Mouse (Mus musculus) embryonic facial prominence, embryonic 10.5 days (tissue): ENCODE data around the gene Casp2. TPM values are rescaled to one million over a fixed set of nuclear protein-coding genes. Genes with fewer than 3 reads are reported as not detected.

Experiments
- DNase-seq: peaks from one replicate; pipeline ENCODE4 v3.0.0-alpha.2; 2017; ENCODE audit warnings: low spot score
- H3K27ac ChIP-seq: fragments of 300-500 bp; sonication (generic); replicated peaks from 2 replicates; pipeline ENCODE4 v1.5.1; 2016; ENCODE audit warnings: mild to moderate bottlenecking
- H3K27me3 ChIP-seq: fragments of 300-500 bp; sonication (generic); replicated peaks from 2 replicates; pipeline ENCODE4 v1.6.1; 2016; ENCODE audit warnings: low read depth, mild to moderate bottlenecking; ENCODE audit not compliant: poor library complexity, severe bottlenecking
- H3K36me3 ChIP-seq: fragments of 300-500 bp; sonication (generic); replicated peaks from 2 replicates; pipeline ENCODE4 v1.6.1; 2016; ENCODE audit warnings: mild to moderate bottlenecking, moderate library complexity
- H3K4me1 ChIP-seq: fragments of 300-500 bp; sonication (generic); 2 replicates; pipeline ENCODE4 v1.6.1; 2016
- H3K4me3 ChIP-seq: fragments of 300-500 bp; sonication (generic); 2 replicates; pipeline ENCODE4 v1.5.1; 2016; ENCODE audit warnings: mild to moderate bottlenecking, moderate library complexity
- H3K9me3 ChIP-seq: fragments of 300-500 bp; sonication (generic); 2 replicates; pipeline ENCODE4 v1.6.1; 2016; ENCODE audit warnings: mild to moderate bottlenecking
- WGBS: fragments of 180-500 bp; shearing (Covaris S2); methylation state at CpG from one replicate; pipeline ENCODE4 v1.1.7; 2016; 5-methylcytosine and 5-hydroxymethylcytosine counted together
- polyA plus RNA-seq: library from polyadenylated mRNA; unstranded; fragments of >200 nt; fragmentation: Nextera tagmentation; extraction: Ambion mirVana; gene quantifications from 2 replicates; pipeline ENCODE4 v1.2.1, GENCODE M21; 2016

Casp2 gene
- polyA plus RNA-seq, 1 experiment from 2014 or later: 79.5 TPM

DNA sequence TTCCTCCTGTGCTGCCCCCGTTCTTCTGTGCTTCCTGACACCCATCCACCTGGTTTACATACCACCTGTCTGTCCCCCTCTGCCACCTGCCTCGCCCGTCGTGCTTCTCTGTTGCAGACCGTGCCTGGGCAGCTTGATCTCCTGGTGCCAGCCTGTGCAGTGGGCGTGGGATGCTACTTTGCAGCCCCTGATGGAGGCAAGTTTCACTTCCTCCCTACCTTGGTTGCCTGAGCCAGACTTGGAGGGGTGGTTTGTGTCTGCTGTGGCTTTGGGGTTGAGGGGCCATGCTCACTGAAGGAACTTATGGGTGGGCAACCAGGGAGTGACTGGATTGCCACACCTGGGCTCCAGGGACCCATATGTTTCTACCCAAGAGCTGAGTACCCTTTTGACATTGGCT is 28.5 kb downstream of the Casp2 start:
- Histone ChIP-seq H3K9me3 (no peaks in the 10 kb centered on the region), H3K36me3 (peaks cover 58% of the 10 kb centered on the region)
- 93% methylated on average over 6 of the region's 6 CpGs for WGBS

DNA sequence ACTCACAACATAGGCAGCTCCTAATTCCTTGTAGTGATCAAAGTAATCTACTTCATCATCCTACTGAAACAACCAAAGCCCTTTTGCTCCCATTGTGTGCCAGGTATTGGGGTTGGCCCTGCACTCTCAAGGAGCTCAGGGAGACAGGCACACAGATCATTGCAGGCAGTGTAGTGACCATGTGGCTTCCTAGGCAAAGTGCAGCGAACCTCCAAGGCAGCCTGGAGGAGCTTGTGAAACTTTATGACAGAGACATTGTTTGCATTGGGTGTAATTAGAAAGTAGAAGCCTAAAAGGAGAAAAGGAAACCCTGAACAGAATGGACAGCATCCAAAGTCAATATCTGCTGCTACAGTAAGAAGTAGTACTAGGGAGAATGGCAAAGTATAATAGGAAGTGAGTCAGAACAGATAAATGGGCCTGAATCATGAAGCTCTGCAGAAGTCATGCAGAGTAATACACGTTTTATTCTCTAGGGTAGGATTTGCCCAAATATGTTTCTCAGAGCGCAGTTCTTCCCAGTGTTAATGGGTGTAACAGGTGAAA is 30.8 kb downstream of the Casp2 start:
- DNase-seq: no peak
- peaks cover 71% of the 10 kb centered on the region for H3K36me3 ChIP-seq
- no peaks in the 10 kb centered on the region for H3K9me3 ChIP-seq
- H3K4me1 ChIP-seq: no peaks in the 10 kb centered on the region
- 83% methylated on average over 3 of the region's 3 CpGs for WGBS
- no peaks in the 10 kb centered on the region for H3K27me3 ChIP-seq
- H3K27ac ChIP-seq: no peak overlapping the region
- no peak overlapping the region for H3K4me3 ChIP-seq

More for the DNA sequence above, 28.5 kb downstream of the Casp2 start:
- no peak for DNase-seq
- Histone ChIP-seq H3K4me3 (no peak overlapping the region), H3K27ac (no peak overlapping the region), H3K4me1 (no peaks in the 10 kb centered on the region), H3K27me3 (no peaks in the 10 kb centered on the region)

DNA sequence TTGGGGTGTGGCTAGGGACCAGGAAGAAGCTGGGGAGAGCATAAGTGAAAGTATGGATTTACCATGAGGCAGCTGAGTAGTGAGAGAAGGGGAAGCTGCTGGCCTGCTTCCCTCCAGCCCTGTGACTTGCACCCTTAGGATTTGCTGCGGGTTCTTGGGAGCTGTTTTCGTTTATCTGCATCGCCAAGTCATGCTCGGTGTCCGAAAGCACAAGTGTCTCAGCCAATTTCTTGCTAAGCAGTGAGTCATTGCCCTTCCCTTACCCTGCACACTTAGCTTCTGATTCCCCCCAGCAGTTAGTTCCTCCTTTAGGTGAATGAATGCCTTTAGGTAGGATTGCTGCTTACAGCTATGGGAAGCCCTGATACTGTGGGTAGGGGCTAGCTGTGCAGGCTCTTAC is 34.6 kb downstream of the Casp2 start:
- no peak overlapping the region for H3K27ac ChIP-seq
- WGBS: 89% methylated on average over 5 of the region's 5 CpGs
- no peak overlapping the region for H3K4me3 ChIP-seq
- H3K9me3 ChIP-seq: no peaks in the 10 kb centered on the region
- H3K4me1 ChIP-seq: no peaks in the 10 kb centered on the region
- no peaks in the 10 kb centered on the region for H3K27me3 ChIP-seq
- DNase-seq: no peak
- peaks cover 51% of the 10 kb centered on the region for H3K36me3 ChIP-seq

DNA sequence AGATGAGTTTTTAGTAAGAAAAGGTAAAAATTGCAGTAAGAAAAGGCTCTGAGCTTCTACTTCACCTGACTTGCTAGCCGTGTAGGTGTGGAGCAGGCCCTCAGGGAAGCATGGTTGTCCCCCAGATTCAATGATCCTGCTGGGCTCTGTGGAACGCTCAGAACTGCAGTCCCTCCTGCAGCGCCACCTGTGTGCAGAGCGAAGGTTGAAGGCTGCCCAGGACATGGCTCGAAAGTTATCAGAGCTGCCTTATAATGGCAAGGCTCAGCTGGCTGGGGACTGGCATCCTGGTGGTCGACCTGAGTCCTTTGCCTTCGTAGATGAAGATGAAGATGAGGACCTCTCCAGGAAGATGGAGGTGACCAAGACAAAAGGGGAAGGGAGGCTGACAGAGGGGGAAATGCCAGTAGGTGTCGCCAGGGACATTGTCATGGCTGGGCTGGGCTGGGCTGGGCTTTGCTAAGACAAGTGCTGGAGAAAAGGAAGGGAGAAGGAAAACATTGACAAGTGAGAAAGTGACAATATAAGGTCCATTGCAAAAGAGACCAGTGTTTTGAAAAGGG is 45.1 kb downstream of the Casp2 start:
- 52% methylated on average over 8 of the region's 8 CpGs for WGBS
- no peak overlapping the region for H3K27ac ChIP-seq
- H3K9me3 ChIP-seq: no peaks in the 10 kb centered on the region
- H3K27me3 ChIP-seq: no peaks in the 10 kb centered on the region
- no peak overlapping the region for H3K4me3 ChIP-seq
- H3K36me3 ChIP-seq: peaks cover 73% of the 10 kb centered on the region
- H3K4me1 ChIP-seq: no peaks in the 10 kb centered on the region
- no peak for DNase-seq

DNA sequence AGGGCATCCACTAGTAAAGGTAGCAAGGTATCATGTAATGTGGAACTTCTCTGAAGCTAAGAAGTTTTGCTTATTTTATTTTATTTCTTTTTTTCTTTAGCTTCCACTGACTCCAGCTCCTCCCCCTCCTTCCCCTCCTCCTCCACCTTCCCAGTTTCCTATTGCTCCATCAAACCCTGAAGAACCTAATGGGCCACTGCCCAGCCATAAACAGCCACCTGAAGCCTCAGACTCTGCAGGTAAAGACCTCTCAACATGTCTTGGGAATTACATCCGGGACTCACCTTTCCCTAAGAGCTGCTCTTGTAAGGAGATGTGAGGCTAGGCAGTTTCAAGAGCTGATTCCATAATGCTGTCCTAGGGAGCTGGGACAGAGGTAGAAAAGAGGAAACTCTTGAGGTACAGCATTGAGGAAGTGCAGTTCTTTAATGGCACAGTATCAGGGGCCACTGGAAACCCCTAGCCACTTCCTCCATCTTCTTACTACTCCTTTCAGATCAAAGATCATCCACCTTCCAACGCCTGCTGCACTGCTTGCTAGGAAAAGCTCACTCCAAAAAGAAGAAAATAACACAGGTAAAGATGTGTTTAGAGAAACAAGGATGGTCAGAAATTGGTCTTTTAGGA is 45.8 kb downstream of the Casp2 start:
- Histone ChIP-seq H3K4me3 (no peak overlapping the region), H3K27ac (no peak overlapping the region), H3K27me3 (no peaks in the 10 kb centered on the region), H3K36me3 (peaks cover 73% of the 10 kb centered on the region), H3K4me1 (no peaks in the 10 kb centered on the region), H3K9me3 (no peaks in the 10 kb centered on the region)
- DNase-seq: no peak
- WGBS: 88% methylated on average over 2 of the region's 2 CpGs

DNA sequence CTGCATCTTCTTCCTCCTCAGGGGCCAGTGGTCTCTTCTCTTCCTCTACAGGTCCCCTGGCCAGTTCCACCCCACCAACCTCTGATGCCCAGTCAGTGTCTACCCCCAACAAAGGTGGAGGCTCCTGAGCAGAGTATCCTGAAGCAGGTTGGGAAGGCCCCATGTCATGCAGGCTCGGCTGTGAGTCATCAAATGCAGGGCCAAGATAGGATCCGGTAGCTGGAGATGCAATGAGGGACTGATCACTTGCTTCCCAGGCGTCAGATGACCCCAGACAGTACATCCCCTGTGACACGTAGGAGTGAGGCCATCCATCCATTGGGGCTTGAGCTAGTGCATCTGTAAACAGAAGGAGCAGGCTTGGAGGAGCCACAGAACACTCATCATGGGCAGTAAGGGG is 53.5 kb downstream of the Casp2 start:
- H3K27me3 ChIP-seq: peaks cover 28% of the 10 kb centered on the region
- no peak overlapping the region for H3K4me3 ChIP-seq
- WGBS: 89% methylated on average over 4 of the region's 4 CpGs
- H3K27ac ChIP-seq: no peak overlapping the region
- H3K9me3 ChIP-seq: no peaks in the 10 kb centered on the region
- H3K36me3 ChIP-seq: peaks cover 25% of the 10 kb centered on the region
- peaks cover 6% of the 10 kb centered on the region for H3K4me1 ChIP-seq
- DNase-seq: no peak

DNA sequence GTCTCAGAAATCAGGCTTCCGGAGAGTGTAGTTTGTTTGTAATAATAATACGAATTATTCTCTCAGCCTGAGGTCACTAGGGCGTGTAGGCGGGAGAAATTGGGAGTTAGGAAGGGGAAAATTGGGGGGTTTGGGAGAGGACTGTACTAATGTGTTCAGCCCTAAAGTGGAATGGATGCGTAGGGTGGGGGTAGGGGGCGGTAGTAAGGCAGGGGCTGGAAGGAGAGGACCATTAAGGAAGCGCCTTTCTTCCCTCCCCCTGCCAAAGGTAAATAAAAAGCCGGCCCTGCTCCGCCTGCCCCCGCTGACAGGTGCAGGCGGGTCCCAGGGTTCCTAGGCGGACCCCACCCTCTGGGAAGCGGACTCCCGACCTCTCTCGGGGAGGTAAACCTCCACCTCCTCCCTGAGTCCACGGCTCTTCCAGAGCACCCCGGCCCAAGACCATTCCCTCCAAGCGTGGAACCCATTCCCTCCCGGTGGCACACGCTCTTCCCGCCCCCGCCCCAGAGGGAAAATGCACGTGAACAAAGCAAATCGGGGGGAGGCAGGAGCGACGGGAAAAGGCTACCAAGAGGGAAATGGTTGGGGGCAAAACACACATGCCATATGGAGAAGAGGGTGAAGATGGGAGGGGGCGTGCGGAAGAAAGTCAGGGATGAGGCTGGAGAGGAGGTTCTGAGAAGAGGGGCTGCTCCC is 58.7 kb downstream of the Casp2 start:
- H3K36me3 ChIP-seq: peaks cover 1% of the 10 kb centered on the region; the same call in 1 of the 2 replicates
- peak overlapping the region; percentile 87 for H3K27ac ChIP-seq
- under 1% methylated on average over 28 of the region's 28 CpGs for WGBS
- no peaks in the 10 kb centered on the region for H3K9me3 ChIP-seq
- H3K4me3 ChIP-seq: peak overlapping the region; percentile 81
- peaks cover 44% of the 10 kb centered on the region for H3K27me3 ChIP-seq
- no peak for DNase-seq
- H3K4me1 ChIP-seq: peaks cover 24% of the 10 kb centered on the region

DNA sequence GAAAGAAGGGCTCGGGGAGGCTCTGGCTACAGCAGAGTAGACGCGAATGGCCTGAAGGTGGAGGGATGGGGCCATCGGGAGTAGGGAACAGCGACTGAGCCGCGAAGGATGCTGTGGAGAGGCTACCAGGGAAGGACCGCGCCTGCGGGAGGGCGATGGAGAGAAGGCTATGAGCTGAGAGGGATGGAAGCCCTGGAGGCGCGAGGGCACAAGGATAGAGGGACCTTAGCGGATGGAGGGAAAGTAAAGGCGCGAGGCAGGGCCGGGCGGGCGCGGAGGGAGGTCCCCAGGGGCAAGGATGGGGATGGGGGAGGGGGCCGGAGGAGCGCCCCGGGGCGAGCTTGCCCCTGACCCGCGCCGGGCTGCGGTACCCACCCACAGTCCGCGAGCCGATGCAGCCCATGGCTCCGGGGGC is 59.3 kb downstream of the Casp2 start:
- Histone ChIP-seq H3K9me3 (no peaks in the 10 kb centered on the region), H3K27ac (peak overlapping the region; percentile 87), H3K36me3 (no peaks in the 10 kb centered on the region), H3K4me1 (peaks cover 24% of the 10 kb centered on the region), H3K4me3 (peak overlapping the region; percentile 81), H3K27me3 (peaks cover 44% of the 10 kb centered on the region)
- peak; percentile 61 for DNase-seq
- under 1% methylated on average over 32 of the region's 32 CpGs for WGBS

DNA sequence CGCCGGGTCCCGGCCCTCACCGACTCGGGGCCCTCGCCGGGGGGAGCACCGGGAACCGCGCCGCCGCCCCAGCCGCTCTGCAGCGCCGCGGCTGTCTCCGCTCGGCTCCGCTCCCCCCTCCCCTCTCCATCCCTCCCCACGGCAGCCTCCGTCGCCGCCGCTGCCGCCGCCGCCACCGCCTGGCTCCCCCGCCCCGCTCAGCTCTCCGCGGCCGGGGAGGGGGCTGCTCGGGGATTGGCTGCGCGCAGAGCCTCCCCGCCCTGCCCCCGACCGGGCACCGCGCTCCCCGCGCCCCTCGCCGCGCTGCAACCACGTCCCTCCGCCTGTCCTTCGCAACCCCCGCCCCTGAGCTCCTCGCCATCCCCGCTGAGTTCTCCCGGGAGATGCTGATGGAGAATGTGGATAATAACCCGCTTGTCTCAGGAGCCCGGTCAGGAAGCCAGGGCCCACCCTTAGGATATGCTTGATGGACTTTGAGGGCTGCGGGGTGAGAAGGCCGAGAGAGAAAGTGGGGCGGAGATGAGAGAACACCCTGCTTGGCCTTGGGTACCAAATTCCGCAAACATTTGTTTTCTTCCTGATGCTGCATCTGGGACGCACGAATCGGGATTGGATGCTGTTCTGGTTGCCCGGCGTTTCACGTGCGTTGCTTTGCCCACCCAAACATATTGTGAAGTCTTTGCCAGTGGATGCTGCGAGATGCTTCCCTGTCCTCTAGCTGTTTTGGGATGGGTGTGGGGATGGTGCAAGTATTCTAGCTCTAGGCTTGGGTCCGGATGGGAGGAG is 59.9 kb downstream of the Casp2 start, which contains the start of gene Fam131b:
Gene Fam131b (minus strand): TSS at position 162 of the 786 bp plus-strand sequence.
- H3K27ac ChIP-seq: peak within 1 kb of the TSS; percentile 87
- H3K4me3 ChIP-seq: peak within 1 kb of the TSS; percentile 81
- WGBS: under 1% methylated on average over 62 of the region's 68 CpGs
- peaks cover 24% of the 10 kb centered on the region for H3K4me1 ChIP-seq
- no peaks in the 10 kb centered on the region for H3K36me3 ChIP-seq
- peaks cover 44% of the 10 kb centered on the region for H3K27me3 ChIP-seq
- no peaks in the 10 kb centered on the region for H3K9me3 ChIP-seq
- peak; percentile 78 for DNase-seq

DNA sequence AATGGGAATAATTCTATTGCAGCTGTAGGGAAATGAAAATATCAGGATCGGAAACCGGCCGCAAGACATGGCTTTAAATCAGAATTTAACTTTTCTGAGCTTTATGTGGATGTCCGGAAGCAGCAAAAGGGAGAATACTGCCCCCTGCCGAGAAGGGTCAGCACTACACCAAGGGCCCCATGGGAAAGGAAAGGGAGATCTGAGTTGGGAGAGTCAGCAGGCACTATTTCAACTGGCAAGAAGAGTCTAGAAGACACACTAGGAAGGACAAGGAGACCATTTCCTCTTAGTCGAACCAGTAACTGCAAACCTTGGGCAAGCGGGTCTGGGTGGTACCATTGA is 60.5 kb downstream of the Casp2 start:
- DNase-seq: peak; percentile 86
- H3K27me3 ChIP-seq: peaks cover 44% of the 10 kb centered on the region
- 3% methylated on average over 7 of the region's 7 CpGs for WGBS
- H3K9me3 ChIP-seq: no peaks in the 10 kb centered on the region
- peak overlapping the region; percentile 81 for H3K4me3 ChIP-seq
- peaks cover 24% of the 10 kb centered on the region for H3K4me1 ChIP-seq
- H3K27ac ChIP-seq: peak overlapping the region; percentile 87; the same call in 1 of the 2 replicates
- H3K36me3 ChIP-seq: no peaks in the 10 kb centered on the region

DNA sequence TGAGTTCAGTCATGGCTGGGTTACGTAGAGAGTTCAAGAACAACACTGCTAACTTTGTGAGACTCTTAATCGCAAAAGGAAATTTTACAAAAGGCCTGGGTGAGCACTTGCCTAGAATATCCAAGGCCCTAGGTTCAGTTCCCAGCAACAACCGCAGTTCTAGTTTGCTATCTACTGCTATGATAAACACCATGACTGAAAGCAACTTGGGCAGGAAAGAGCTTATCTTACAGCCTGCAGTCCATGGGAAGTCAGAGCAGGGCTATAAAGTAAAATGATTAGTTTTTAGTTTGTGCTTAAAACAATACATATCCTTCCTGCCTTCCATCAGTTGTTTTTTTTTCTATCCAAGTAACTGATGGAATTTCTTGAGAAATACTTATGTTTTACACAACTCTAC is 61.7 kb downstream of the Casp2 start:
- Histone ChIP-seq H3K4me3 (no peak overlapping the region), H3K27me3 (peaks cover 34% of the 10 kb centered on the region), H3K36me3 (no peaks in the 10 kb centered on the region), H3K27ac (no peak overlapping the region), H3K4me1 (peaks cover 24% of the 10 kb centered on the region), H3K9me3 (no peaks in the 10 kb centered on the region)
- DNase-seq: no peak
- WGBS: 88% methylated on average over 3 of the region's 3 CpGs

DNA sequence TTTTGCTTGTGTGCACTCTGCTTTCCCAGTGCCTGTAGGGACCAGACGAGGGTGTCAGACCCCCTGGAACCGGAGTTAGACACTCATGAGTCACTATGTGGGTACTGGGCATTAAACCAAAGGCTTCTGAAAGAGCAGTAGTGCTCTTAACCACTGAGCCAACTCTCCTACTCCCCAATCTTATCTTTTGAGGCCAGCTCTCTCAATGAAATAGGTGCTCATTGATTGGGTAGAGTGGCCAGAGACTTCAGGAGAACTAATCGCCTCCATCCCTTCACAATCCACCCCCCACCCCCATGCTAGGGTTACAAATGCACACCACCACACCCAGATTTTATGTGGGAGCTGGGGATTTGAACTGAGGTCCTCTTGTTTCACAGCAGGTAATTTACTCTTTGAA is 64.0 kb downstream of the Casp2 start:
- DNase-seq: no peak
- Histone ChIP-seq H3K9me3 (no peaks in the 10 kb centered on the region), H3K4me3 (no peak overlapping the region), H3K27me3 (peaks cover 11% of the 10 kb centered on the region), H3K36me3 (no peaks in the 10 kb centered on the region), H3K4me1 (peaks cover 14% of the 10 kb centered on the region), H3K27ac (no peak overlapping the region)
- 82% methylated on average over 3 of the region's 3 CpGs for WGBS
